Mouse (Mus musculus) hindbrain, embryonic 16.5 days (tissue): ENCODE data around the gene Hspd1. TPM values are rescaled to one million over a fixed set of nuclear protein-coding genes. Genes with fewer than 3 reads are reported as not detected.
"Not testable (repeated sequence)": the region's sequence is repeated elsewhere in the genome, so short reads cannot be mapped to it uniquely, and the experiment has no call there.

Experiments used
- ATAC-seq: fragments of 200-750 bp; cut with Nextera tagmentation; 2 replicates; pipeline ENCODE4 v1.8.0; 2017; ENCODE audit warnings: moderate TSS enrichment, moderate library complexity
- H3K27ac ChIP-seq: fragments of 300-500 bp; sonication (generic); 2 replicates; pipeline ENCODE4 v1.5.1; 2014; ENCODE audit warnings: low read depth, mild to moderate bottlenecking, control low read depth, low read length, moderate library complexity
- H3K27me3 ChIP-seq: fragments of 300-500 bp; sonication (generic); replicated peaks from 2 replicates; pipeline ENCODE4 v1.6.1; 2014; ENCODE audit warnings: low read length; ENCODE audit not compliant: control insufficient read depth, insufficient read depth
- H3K36me3 ChIP-seq: fragments of 300-500 bp; sonication (generic); 2 replicates; pipeline ENCODE4 v1.6.1; 2014; ENCODE audit warnings: mild to moderate bottlenecking, low read length, moderate library complexity, mixed read lengths; ENCODE audit not compliant: control insufficient read depth, insufficient read depth
- H3K4me1 ChIP-seq: fragments of 300-500 bp; sonication (generic); 2 replicates; pipeline ENCODE4 v1.6.1; 2014; ENCODE audit warnings: low read depth, low read length; ENCODE audit not compliant: control insufficient read depth, insufficient read depth
- H3K4me2 ChIP-seq: fragments of 300-500 bp; sonication (generic); 2 replicates; pipeline ENCODE4 v1.6.1; 2014; ENCODE audit warnings: mild to moderate bottlenecking, low read length, control low read depth, moderate library complexity
- H3K4me3 ChIP-seq: fragments of 300-500 bp; sonication (generic); 2 replicates; pipeline ENCODE4 v1.5.1; 2014; ENCODE audit warnings: mild to moderate bottlenecking, low read length, control low read depth, moderate library complexity
- H3K9ac ChIP-seq: fragments of 300-500 bp; sonication (generic); 2 replicates; pipeline ENCODE4 v1.6.1; 2014; ENCODE audit warnings: low read depth, mild to moderate bottlenecking, control low read depth, low read length, moderate library complexity
- H3K9me3 ChIP-seq: fragments of 300-500 bp; sonication (generic); 2 replicates; pipeline ENCODE4 v1.6.1; 2014; ENCODE audit warnings: mild to moderate bottlenecking, low read length, moderate library complexity; ENCODE audit not compliant: control insufficient read depth
- WGBS: fragments of 180-500 bp; shearing (Covaris S2); extraction: QIAGEN DNeasy Blood & Tissue Kit; methylation state at CpG from one replicate; pipeline ENCODE4 v1.1.7; 2014; 5-methylcytosine and 5-hydroxymethylcytosine counted together
- polyA plus RNA-seq: library from polyadenylated mRNA; unstranded; fragments of >200 nt; fragmentation: Nextera tagmentation; extraction: Ambion mirVana; gene quantifications from 2 replicates; pipeline ENCODE4 v1.2.1, GENCODE M21; 2015

Gene Hspd1
- polyA plus RNA-seq, 1 experiment from 2014 or later = 284 TPM

DNA sequence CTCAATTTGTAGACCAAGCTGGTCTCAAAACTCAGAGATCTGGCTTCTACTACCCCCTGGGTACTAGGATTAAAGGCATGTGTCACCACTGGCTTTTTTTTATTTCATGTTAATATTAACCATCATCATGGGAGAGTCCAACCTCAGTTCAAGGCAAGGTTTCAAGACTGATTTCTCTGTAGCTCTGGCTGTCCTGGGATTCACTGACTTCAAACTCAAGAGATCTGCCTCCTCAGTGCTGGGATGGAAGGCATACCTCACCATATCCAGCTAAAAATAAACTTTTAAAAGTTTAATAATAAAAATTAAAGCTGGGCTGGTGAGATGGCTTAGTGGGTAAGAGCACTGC, 11.7 kb downstream of the Hspd1 start:
- no peaks in the 10 kb centered on the region for H3K9me3 ChIP-seq
- H3K27me3 ChIP-seq = no peaks in the 10 kb centered on the region
- peaks cover 25% of the 10 kb centered on the region for H3K36me3 ChIP-seq
- no peak overlapping the region for H3K4me2 ChIP-seq
- H3K27ac ChIP-seq = no peak overlapping the region
- no peaks in the 10 kb centered on the region for H3K4me1 ChIP-seq
- ATAC-seq = no peak
- H3K4me3 ChIP-seq = no peak overlapping the region
- no peak overlapping the region for H3K9ac ChIP-seq

DNA sequence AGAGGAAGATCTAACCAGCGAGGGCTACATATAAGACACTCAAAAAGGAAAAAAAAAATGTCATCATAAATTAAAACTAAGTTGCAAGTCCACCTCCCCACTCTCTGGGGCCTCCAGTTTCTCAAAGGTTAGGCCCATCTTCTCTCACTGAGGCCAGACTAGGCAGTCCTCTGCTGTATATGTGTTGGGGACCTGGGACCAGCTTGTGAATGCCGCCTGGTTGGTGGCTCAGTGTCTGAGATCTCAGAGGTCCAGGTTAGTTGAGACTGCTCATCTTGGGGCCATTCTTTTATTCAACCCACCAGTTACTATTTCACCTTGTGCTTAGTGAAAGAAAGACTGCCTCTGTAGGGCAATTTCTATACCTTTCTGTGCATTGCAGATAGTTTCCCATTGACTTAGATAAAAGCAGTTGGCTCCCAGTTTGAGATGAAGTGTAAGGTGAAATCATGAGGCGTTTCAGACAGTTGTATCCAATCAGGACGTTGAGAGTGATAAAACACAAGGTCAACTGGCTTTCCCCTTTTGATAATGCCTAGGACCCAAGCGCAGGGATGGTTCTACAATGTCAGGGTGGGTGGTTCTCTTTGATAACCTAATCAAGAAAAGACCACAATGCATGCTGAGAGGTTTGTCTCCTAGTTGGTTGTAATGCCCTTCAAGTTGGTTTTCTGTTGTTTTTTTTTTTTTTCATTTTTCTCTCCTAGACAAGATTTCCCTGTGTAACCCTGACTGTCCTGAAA, 12.2 kb downstream of the Hspd1 start:
- Histone ChIP-seq H3K4me3 (no peak overlapping the region), H3K9ac (no peak overlapping the region), H3K27ac (no peak overlapping the region), H3K27me3 (no peaks in the 10 kb centered on the region), H3K4me2 (no peak overlapping the region), H3K36me3 (peaks cover 20% of the 10 kb centered on the region), H3K9me3 (no peaks in the 10 kb centered on the region), H3K4me1 (no peaks in the 10 kb centered on the region)
- no peak for ATAC-seq
- WGBS = 74% methylated on average over 5 of the region's 5 CpGs

DNA sequence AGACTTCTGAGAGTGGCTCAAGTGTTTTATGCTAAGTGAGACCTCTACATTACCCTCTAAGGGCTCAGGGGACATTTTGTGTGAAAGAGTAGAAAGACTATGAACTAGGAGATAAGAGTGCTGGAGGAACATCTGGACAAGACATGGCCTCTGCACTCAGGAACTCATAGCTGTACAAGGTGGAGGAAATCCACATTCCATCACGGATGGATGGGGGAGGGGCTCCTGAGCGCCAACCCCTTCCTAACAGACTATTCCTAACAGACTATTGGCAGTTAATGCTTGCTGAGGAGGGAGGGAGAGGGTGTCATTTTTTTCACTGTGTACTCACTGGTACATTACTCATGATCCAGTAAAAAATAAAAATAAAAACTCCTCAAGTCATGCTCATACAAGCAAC, 13.3 kb downstream of the Hspd1 start:
- Histone ChIP-seq H3K27ac (no peak overlapping the region), H3K27me3 (no peaks in the 10 kb centered on the region), H3K9me3 (no peaks in the 10 kb centered on the region), H3K4me2 (no peak overlapping the region), H3K36me3 (peaks cover 14% of the 10 kb centered on the region), H3K9ac (no peak overlapping the region), H3K4me3 (no peak overlapping the region), H3K4me1 (no peaks in the 10 kb centered on the region)
- 62% methylated on average over 2 of the region's 2 CpGs for WGBS
- no peak for ATAC-seq

GRCm38 (mm10) chr1:55072328-55072727, 15.7 kb downstream of the Hspd1 start:
- not testable (repeated sequence) for H3K27ac ChIP-seq, H3K4me1 ChIP-seq, ATAC-seq, H3K27me3 ChIP-seq, H3K36me3 ChIP-seq, H3K4me2 ChIP-seq, H3K4me3 ChIP-seq, H3K9ac ChIP-seq, H3K9me3 ChIP-seq

GRCm38 (mm10) chr1:55061772-55062171, 26.3 kb downstream of the Hspd1 start:
- H3K4me3 ChIP-seq = no peak overlapping the region
- H3K4me1 ChIP-seq = no peaks in the 10 kb centered on the region
- no peak overlapping the region for H3K27ac ChIP-seq
- H3K9me3 ChIP-seq = no peaks in the 10 kb centered on the region
- peaks cover 16% of the 10 kb centered on the region for H3K36me3 ChIP-seq
- 99% methylated on average over 4 of the region's 4 CpGs for WGBS
- no peak overlapping the region for H3K4me2 ChIP-seq
- ATAC-seq = no peak
- no peaks in the 10 kb centered on the region for H3K27me3 ChIP-seq
- H3K9ac ChIP-seq = no peak overlapping the region

DNA sequence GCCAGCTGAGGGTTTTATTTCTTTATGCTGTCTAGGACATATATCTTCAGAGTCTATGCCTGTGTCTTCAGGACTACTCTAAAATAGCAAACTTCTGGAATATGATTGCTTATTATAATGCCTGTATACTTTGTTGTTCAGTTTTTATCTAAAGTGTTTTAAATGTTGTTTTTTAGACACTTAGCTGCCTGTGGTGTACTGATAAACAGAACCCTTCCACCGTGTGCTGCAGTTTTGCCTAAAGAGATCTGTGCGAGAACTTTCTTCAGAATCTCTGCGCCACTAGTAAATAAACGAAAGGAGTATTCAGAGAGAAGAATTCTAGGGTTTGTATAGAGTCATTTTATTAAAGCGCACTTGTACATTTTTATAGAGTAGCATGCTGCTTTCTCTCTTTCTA, 26.9 kb downstream of the Hspd1 start:
- ATAC-seq = no peak
- 93% methylated on average over 5 of the region's 5 CpGs for WGBS

GRCm38 (mm10) chr1:55058383-55058782, 29.7 kb downstream of the Hspd1 start:
- not testable (repeated sequence) for H3K4me3 ChIP-seq, H3K27ac ChIP-seq, H3K9me3 ChIP-seq, H3K27me3 ChIP-seq, H3K9ac ChIP-seq, H3K4me2 ChIP-seq, ATAC-seq, H3K36me3 ChIP-seq, H3K4me1 ChIP-seq
- whole genome bisulfite sequencing = 82% methylated on average over 2 of the region's 3 CpGs

More for the DNA sequence above, 26.9 kb downstream of the Hspd1 start:
- H3K9me3 ChIP-seq = no peaks in the 10 kb centered on the region
- H3K9ac ChIP-seq = no peak overlapping the region
- H3K36me3 ChIP-seq = peaks cover 15% of the 10 kb centered on the region
- no peak overlapping the region for H3K27ac ChIP-seq
- no peaks in the 10 kb centered on the region for H3K27me3 ChIP-seq
- no peaks in the 10 kb centered on the region for H3K4me1 ChIP-seq
- H3K4me3 ChIP-seq = no peak overlapping the region
- H3K4me2 ChIP-seq = no peak overlapping the region

GRCm38 (mm10) chr1:55055322-55056115, 32.5 kb downstream of the Hspd1 start:
- peaks cover 10% of the 10 kb centered on the region for H3K4me1 ChIP-seq
- H3K9ac ChIP-seq = no peak overlapping the region
- H3K27ac ChIP-seq = no peak overlapping the region
- WGBS = 92% methylated on average over 5 of the region's 5 CpGs
- H3K4me2 ChIP-seq = no peak overlapping the region
- no peak overlapping the region for H3K4me3 ChIP-seq
- H3K27me3 ChIP-seq = no peaks in the 10 kb centered on the region
- H3K36me3 ChIP-seq = no peaks in the 10 kb centered on the region; the same call in 1 of the 2 replicates
- H3K9me3 ChIP-seq = no peaks in the 10 kb centered on the region
- ATAC-seq = no peak

GRCm38 (mm10) chr1:55053596-55053995, 34.4 kb downstream of the Hspd1 start:
- ATAC-seq = no peak

More at GRCm38 (mm10) chr1:55053596-55053995, 34.4 kb downstream of the Hspd1 start:
- H3K4me3 ChIP-seq = peak overlapping the region; percentile 65
- no peaks in the 10 kb centered on the region for H3K27me3 ChIP-seq
- H3K4me2 ChIP-seq = peak overlapping the region; percentile 72
- WGBS = 80% methylated on average over 4 of the region's 4 CpGs
- no peaks in the 10 kb centered on the region; the same call in 1 of the 2 replicates for H3K36me3 ChIP-seq
- H3K4me1 ChIP-seq = peaks cover 10% of the 10 kb centered on the region
- no peak overlapping the region for H3K27ac ChIP-seq
- no peaks in the 10 kb centered on the region for H3K9me3 ChIP-seq
- no peak overlapping the region for H3K9ac ChIP-seq
